Mouse (Mus musculus): ENCODE measurements at regions not wholly inside any gene's neighbourhood (a gene's known extent, or its start where the extent isn't known, plus 50 kb on each side); places are given as distances from the start of the nearest gene placed in this dataset.
A peak's percentile ranks its signal among the peaks of the same experiment; 100 is the strongest.

DNA sequence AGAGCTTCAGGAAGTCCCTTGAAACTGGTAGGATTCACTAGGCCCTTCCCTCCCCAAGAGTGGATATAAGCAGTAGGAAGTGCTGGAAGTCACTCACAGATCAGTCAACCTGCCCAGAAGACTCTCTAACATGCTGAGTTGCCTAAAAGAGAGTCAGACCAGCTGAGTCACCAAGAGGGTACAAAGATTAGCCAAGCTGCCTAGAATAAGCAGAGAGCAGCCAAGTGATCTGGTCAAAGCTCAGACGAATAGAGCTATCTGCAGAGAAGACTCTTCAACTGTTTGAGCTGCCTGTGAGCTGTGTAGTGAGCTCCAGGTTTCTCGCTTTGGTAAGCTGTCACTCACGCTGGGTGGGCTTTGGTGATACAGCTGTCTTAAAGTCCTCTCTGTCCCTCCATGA lies 207.4 kb upstream of the Kdm8 start:
- no peaks in the 10 kb centered on the region for H3K4me1 ChIP-seq
- H3K9me3 ChIP-seq = no peaks in the 10 kb centered on the region
- H3K4me3 ChIP-seq = no peak overlapping the region
- peak; percentile 3 for DNase-seq (ENCODE audit: extremely low spot score, low spot score)
- no peaks in the 10 kb centered on the region for H3K36me3 ChIP-seq (replicated peaks)
- no peak overlapping the region for H3K27ac ChIP-seq
- H3K27me3 ChIP-seq (ENCODE audit: poor library complexity, severe bottlenecking) = no peaks in the 10 kb centered on the region
- 83% methylated on average over 3 of the region's 3 CpGs for WGBS

DNA sequence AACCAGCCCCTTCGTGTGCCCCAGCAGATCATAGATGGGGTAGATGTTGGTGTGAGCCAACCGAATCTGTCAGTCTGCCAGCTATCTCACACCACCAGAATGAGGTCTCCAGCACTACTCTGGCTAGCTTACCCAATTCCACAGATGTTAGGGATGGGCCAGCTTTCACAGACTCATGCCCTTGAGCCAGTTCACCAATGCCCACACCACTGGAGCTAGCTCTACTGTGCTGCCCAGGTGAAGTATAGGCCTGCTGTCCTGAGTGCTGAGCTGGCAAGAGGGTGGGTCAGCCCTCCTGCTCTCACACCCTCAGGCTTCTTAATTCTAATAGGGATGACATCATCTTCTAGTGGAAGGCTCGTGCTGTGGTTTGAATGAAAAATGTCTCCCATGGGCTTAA lies 201.5 kb upstream of the Kdm8 start:
- Histone ChIP-seq H3K36me3 (replicated peaks) (no peaks in the 10 kb centered on the region), H3K27me3 (ENCODE audit: poor library complexity, severe bottlenecking) (no peaks in the 10 kb centered on the region), H3K4me3 (no peak overlapping the region), H3K9me3 (no peaks in the 10 kb centered on the region), H3K4me1 (no peaks in the 10 kb centered on the region), H3K27ac (no peak overlapping the region)
- WGBS = 92% methylated on average over 3 of the region's 3 CpGs
- DNase-seq (ENCODE audit: extremely low spot score, low spot score) = no peak

DNA sequence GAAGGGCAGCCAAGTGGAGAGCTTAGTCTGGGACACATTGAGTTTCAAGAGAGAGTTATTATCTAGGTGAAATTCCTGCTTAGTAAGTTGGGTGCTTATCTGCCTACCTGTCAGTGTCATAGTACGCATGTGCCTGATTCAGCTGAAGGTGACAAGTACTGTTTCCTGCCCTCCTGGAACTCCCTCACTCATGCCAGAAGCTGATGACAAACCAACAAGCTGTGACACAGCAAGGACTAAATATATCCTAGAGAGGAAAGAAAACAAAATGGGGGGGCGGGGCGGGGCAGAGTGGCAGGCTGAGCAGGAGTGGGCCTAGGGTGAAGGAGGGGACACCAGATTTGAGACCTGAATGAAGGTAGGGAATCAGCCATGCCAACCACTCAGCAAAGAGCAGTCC lies 196.1 kb upstream of the Kdm8 start:
- no peak overlapping the region for H3K4me3 ChIP-seq
- H3K9me3 ChIP-seq = no peaks in the 10 kb centered on the region
- WGBS = 92% methylated on average over 3 of the region's 3 CpGs
- H3K27me3 ChIP-seq (ENCODE audit: poor library complexity, severe bottlenecking) = no peaks in the 10 kb centered on the region
- H3K4me1 ChIP-seq = peaks cover 11% of the 10 kb centered on the region
- H3K27ac ChIP-seq = no peak overlapping the region
- DNase-seq (ENCODE audit: extremely low spot score, low spot score) = no peak
- no peaks in the 10 kb centered on the region for H3K36me3 ChIP-seq (replicated peaks)

DNA sequence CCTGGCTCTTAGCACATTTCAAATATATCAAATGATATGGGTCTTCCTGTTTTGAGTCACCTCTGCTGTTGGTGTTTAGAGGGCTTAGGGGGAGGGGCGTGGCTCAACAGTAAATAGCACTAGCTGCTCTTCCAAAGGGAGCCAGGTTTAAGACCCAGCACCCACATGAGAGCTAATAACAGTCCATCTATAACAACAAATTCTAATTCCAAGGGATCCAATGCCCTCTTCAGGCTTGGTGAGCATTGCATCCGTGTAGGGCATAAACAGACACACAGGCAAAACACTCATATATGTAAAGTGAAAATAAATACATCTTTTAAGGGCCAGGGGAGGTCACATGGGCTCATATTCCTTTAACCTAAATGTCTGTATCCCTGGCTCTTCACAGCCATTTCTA lies 194.1 kb upstream of the Kdm8 start:
- peaks cover 23% of the 10 kb centered on the region for H3K4me1 ChIP-seq
- no peak for DNase-seq (ENCODE audit: extremely low spot score, low spot score)
- WGBS = 79% methylated on average over 2 of the region's 2 CpGs
- no peak overlapping the region for H3K27ac ChIP-seq
- no peaks in the 10 kb centered on the region for H3K9me3 ChIP-seq
- H3K27me3 ChIP-seq (ENCODE audit: poor library complexity, severe bottlenecking) = no peaks in the 10 kb centered on the region
- no peaks in the 10 kb centered on the region for H3K36me3 ChIP-seq (replicated peaks)
- H3K4me3 ChIP-seq = no peak overlapping the region

DNA sequence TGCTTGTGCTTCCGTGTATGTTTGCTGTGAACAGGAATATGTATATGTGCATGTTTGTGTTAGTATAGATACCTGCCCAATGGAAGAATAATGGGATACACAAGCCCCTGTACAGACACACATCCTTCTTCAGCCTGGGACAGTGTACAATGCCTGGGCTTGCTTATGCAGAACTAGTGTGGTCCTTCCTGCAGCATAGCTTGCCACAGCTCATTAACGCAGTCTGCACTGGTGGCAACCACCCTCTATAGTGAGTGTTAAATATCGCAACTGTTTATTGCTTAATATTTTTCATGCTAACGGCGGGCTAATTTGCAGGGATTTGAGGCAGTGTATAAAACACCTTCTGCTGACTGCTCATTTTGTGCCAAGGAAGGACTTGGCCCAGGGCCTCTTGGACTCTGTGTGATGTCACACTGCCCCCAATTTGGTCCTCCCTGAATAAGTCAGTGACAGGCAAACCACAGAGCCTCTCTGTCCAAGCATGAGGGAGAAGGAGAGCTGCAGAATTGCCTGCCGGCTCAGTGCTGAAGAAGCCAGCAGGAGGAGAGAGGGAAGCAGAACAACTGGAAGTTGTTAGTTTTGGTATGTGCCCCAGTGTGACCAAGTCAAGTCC lies 193.4 kb upstream of the Kdm8 start:
- no peak overlapping the region for H3K4me3 ChIP-seq
- 78% methylated on average over 6 of the region's 6 CpGs for WGBS
- H3K9me3 ChIP-seq = no peaks in the 10 kb centered on the region
- no peaks in the 10 kb centered on the region for H3K27me3 ChIP-seq (ENCODE audit: poor library complexity, severe bottlenecking)
- H3K4me1 ChIP-seq = peaks cover 23% of the 10 kb centered on the region
- no peak overlapping the region for H3K27ac ChIP-seq
- no peaks in the 10 kb centered on the region for H3K36me3 ChIP-seq (replicated peaks)
- no peak for DNase-seq (ENCODE audit: extremely low spot score, low spot score)

DNA sequence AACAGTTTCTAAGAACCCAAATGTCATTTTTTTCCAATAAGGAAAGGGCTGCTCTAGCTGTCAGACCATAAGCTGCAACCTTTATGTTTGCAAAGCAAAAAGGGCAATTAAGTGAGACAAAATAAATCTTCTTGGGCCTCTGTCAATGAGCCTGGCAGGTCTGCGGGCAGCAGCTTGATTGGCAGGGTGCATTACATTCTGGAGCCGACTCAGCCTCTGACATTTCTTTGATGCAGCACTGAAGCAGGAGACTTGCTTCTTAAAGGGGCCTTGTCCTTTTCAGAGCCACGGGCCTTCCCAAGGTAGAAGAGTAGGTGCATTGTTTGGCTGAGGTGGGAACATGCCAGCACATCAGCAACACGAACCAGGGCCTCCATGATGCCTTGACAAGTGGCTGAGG lies 190.2 kb upstream of the Kdm8 start:
- Histone ChIP-seq H3K4me1 (peaks cover 23% of the 10 kb centered on the region), H3K36me3 (replicated peaks) (no peaks in the 10 kb centered on the region), H3K9me3 (no peaks in the 10 kb centered on the region), H3K4me3 (no peak overlapping the region), H3K27ac (no peak overlapping the region), H3K27me3 (ENCODE audit: poor library complexity, severe bottlenecking) (no peaks in the 10 kb centered on the region)
- no peak for DNase-seq (ENCODE audit: extremely low spot score, low spot score)
- WGBS = 37% methylated on average over 4 of the region's 4 CpGs

DNA sequence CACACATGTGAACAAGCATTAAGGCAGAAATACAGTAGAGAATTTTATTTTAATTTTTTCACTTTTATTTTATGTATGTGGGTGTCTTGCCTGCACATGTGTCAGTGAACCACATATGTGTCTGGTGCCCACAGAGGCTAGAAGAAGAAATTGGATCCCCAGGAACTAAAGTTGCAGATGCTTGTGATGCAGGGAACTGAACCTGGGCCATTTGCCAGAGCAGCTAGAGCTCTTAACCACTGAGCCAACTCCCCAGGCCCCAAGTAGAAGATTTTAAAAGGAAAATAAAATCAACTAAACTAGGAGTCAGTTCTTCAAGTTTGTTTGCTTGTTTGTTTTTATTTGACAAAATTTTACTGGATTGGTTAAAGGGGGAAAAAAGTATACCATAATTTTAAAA lies 185.5 kb upstream of the Kdm8 start:
- Histone ChIP-seq H3K36me3 (replicated peaks) (no peaks in the 10 kb centered on the region), H3K27ac (no peak overlapping the region), H3K4me3 (no peak overlapping the region), H3K27me3 (ENCODE audit: poor library complexity, severe bottlenecking) (no peaks in the 10 kb centered on the region), H3K4me1 (peaks cover 13% of the 10 kb centered on the region), H3K9me3 (no peaks in the 10 kb centered on the region)
- DNase-seq (ENCODE audit: extremely low spot score, low spot score) = no peak

DNA sequence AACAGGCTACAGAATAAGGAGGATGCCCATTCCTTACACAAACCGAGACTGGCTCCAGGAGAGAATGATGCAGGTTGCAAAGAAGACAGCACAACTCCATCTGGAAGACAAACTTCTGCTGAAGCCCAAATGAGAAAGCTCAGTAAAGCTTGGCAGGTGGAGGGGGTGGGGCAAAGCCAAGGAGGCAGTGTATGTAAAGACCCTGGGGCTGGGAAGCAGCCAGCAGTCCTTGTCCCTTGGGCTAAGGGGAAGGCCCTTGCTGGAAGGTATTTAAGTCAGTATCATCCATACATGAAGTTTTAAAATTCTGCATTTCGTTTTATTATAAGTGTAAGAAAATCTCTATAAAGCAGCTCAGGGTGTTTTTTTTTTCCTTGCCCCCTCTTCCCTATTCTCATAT lies 182.3 kb upstream of the Kdm8 start:
- no peak for DNase-seq (ENCODE audit: extremely low spot score, low spot score)
- H3K36me3 ChIP-seq (replicated peaks) = no peaks in the 10 kb centered on the region
- H3K4me3 ChIP-seq = no peak overlapping the region
- no peaks in the 10 kb centered on the region for H3K27me3 ChIP-seq (ENCODE audit: poor library complexity, severe bottlenecking)
- H3K27ac ChIP-seq = no peak overlapping the region
- H3K4me1 ChIP-seq = peaks cover 5% of the 10 kb centered on the region
- no peaks in the 10 kb centered on the region for H3K9me3 ChIP-seq
- WGBS = 84% methylated on average over 2 of the region's 2 CpGs

DNA sequence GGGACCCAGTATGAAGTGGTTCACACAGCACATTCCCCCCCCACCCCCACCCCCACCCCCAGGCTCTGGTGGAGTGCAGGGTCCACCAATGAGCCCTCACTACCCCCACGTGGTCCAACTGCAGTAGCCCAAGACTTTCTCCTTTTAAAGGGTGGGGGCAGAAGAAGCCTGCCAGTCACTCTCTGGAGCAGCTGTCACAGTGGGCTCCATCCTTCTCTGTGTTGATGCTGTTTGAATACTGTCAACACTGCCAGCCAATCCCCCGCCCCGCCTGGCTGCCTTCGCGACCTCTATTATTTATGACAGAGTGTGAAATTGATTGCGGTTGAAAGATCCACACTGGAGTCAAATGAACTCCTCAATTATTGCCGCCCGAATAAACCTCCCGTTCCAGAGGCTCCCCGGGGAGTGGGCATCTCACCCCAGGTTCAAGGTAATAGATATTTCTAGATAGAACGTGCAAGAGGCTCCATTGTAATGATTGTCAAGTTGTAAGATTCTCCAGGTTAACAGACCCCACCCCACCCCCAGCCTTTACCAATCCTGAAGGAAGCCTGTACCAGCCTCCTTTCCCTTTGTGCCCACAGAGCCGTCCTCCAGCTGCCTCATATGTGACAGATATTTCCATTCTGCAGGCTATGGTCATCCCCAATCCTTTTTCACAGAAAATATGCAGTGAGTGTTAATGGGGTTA lies 181.7 kb upstream of the Kdm8 start:
- no peak overlapping the region for H3K27ac ChIP-seq
- H3K4me1 ChIP-seq = peaks cover 5% of the 10 kb centered on the region
- no peaks in the 10 kb centered on the region for H3K9me3 ChIP-seq
- no peaks in the 10 kb centered on the region for H3K27me3 ChIP-seq (ENCODE audit: poor library complexity, severe bottlenecking)
- no peak overlapping the region for H3K4me3 ChIP-seq
- DNase-seq (ENCODE audit: extremely low spot score, low spot score) = no peak
- 65% methylated on average over 12 of the region's 12 CpGs for WGBS
- H3K36me3 ChIP-seq (replicated peaks) = no peaks in the 10 kb centered on the region

DNA sequence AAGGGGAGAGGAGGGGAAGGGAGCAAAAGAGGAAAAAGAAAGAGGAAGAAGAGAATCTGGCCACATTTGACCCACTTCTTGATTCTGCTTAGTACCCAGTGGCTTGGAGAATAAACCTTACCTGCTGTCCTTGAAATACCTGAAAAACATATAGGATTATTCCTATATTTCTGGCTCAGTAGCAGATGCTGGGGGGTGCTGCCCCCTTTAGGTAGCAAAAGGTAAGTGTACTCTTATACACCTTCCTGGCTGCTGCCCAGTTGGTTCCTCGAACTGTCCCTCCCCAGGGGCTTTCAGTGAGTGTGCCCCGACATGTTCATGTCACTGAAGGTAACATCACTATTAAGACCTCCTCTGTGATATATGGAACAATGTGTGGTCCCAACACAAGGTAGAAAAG lies 180.7 kb upstream of the Kdm8 start:
- Histone ChIP-seq H3K27ac (no peak overlapping the region), H3K4me3 (no peak overlapping the region)
- 70% methylated on average over 2 of the region's 2 CpGs for WGBS

DNA sequence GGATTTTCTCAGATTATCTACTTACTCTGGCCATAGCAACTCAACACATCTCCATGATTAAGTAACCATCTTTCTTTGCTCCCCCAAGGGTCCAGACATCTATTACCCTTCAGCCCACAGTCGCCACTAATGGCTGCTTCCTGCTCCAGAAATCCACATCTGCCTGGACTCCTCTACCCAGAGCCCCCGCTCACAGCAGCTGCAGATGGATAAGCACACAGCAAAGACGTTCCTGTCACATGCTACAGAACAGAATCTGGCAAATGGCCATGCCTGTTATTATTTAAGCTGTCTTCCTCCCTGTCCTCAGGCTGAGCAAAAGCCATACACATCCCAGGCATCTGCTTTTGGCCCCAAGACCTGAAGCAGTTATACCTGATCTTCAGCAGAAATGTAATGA lies 173.8 kb upstream of the Kdm8 start:
- no peak overlapping the region for H3K27ac ChIP-seq
- no peaks in the 10 kb centered on the region for H3K27me3 ChIP-seq (ENCODE audit: poor library complexity, severe bottlenecking)
- WGBS = 81% methylated on average over 3 of the region's 3 CpGs
- no peaks in the 10 kb centered on the region for H3K9me3 ChIP-seq
- no peak overlapping the region for H3K4me3 ChIP-seq
- DNase-seq (ENCODE audit: extremely low spot score, low spot score) = no peak
- peaks cover 9% of the 10 kb centered on the region; the same call in 1 of the 2 replicates for H3K4me1 ChIP-seq
- no peaks in the 10 kb centered on the region for H3K36me3 ChIP-seq (replicated peaks)

More for the DNA sequence above, 180.7 kb upstream of the Kdm8 start:
- DNase-seq (ENCODE audit: extremely low spot score, low spot score) = no peak
- H3K9me3 ChIP-seq = no peaks in the 10 kb centered on the region
- H3K27me3 ChIP-seq (ENCODE audit: poor library complexity, severe bottlenecking) = no peaks in the 10 kb centered on the region
- no peaks in the 10 kb centered on the region for H3K36me3 ChIP-seq (replicated peaks)
- peaks cover 5% of the 10 kb centered on the region for H3K4me1 ChIP-seq

DNA sequence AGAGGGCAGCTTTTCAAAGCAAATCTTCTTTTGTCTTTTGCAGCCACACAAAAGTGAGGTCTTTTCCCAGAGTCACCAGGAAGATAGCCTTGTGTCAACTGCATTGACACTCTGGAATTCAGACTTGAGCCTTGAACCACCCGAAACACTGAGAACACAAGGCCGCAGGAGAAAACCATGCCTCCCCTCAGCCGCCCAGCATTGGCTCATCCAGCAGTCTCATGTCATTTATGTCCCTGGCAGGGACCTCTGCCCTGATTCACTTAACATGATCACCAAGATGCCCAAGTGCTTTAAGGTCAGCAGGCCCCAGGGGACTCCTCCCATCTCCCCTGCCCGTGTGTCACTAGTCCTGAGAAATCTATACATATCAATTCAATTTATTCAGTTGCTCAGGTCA lies 173.1 kb upstream of the Kdm8 start:
- Histone ChIP-seq H3K9me3 (no peaks in the 10 kb centered on the region), H3K4me3 (no peak overlapping the region), H3K36me3 (replicated peaks) (no peaks in the 10 kb centered on the region), H3K27me3 (ENCODE audit: poor library complexity, severe bottlenecking) (no peaks in the 10 kb centered on the region), H3K4me1 (peaks cover 9% of the 10 kb centered on the region; the same call in 1 of the 2 replicates), H3K27ac (no peak overlapping the region)
- DNase-seq (ENCODE audit: extremely low spot score, low spot score) = no peak
- 80% methylated on average over 4 of the region's 4 CpGs for WGBS

DNA sequence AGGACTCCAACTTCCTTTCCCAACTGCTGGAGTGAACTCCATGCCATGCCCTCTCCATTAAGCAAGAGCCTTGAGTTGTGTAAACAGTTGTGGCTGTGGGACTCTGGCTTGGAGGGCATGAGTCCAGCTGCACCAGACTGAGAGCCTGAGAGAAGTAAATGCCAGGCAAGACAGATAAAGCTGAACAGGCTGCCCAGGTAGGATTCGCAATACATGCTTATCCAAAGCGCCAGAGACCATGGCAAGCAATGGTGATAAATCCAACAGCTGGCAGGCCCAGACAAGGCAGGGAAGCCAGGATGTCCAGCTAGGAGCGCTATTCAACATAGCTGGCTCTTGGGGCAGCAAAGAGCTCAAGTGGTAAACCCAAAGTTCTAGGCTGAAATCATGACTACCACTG lies 163.1 kb upstream of the Kdm8 start:
- no peaks in the 10 kb centered on the region for H3K9me3 ChIP-seq
- no peaks in the 10 kb centered on the region for H3K27me3 ChIP-seq (ENCODE audit: poor library complexity, severe bottlenecking)
- WGBS = 78% methylated on average over 3 of the region's 3 CpGs
- no peaks in the 10 kb centered on the region for H3K4me1 ChIP-seq
- DNase-seq (ENCODE audit: extremely low spot score, low spot score) = no peak
- H3K27ac ChIP-seq = no peak overlapping the region
- H3K4me3 ChIP-seq = no peak overlapping the region
- H3K36me3 ChIP-seq (replicated peaks) = no peaks in the 10 kb centered on the region

DNA sequence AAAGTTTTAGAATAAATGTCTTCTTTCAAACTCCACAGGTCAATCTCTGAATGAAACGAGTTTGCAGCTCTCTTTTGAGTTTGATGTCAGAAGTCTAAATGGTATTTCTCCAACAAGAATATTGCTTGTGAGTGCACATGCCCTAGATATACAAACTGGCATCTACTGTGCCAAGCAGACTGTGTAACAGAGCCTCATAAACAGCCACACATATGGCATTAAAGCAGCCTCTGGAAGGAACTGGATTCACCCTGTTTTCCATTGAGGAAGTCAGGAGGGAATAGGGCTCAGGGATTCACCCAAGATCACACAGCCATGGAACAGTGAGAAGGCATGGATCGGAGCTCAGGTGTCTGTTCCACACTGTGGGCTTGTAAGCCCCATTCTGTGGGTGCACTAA lies 149.2 kb upstream of the Kdm8 start:
- WGBS = 81% methylated on average over 2 of the region's 2 CpGs
- H3K4me3 ChIP-seq = no peak overlapping the region

More for the DNA sequence above, 149.2 kb upstream of the Kdm8 start:
- Histone ChIP-seq H3K27me3 (ENCODE audit: poor library complexity, severe bottlenecking) (no peaks in the 10 kb centered on the region), H3K4me1 (no peaks in the 10 kb centered on the region), H3K27ac (no peak overlapping the region), H3K9me3 (no peaks in the 10 kb centered on the region), H3K36me3 (replicated peaks) (no peaks in the 10 kb centered on the region)
- no peak for DNase-seq (ENCODE audit: extremely low spot score, low spot score)
